Mouse (Mus musculus) megakaryocyte, embryonic 14.5 days (primary cell): ENCODE measurements around the gene Ptprf.

ENCODE experiments used
- FLI1 ChIP-seq: IDR thresholded peaks from 2 replicates; pipeline ENCODE4 v1.6.1; 2012; ENCODE audit warnings: low read length, inconsistent platforms, mixed read lengths
- GATA1 ChIP-seq: IDR thresholded peaks from 3 replicates; pipeline ENCODE4 v1.6.1; 2012; ENCODE audit warnings: mixed read lengths, low read length, inconsistent platforms, borderline replicate concordance

DNA sequence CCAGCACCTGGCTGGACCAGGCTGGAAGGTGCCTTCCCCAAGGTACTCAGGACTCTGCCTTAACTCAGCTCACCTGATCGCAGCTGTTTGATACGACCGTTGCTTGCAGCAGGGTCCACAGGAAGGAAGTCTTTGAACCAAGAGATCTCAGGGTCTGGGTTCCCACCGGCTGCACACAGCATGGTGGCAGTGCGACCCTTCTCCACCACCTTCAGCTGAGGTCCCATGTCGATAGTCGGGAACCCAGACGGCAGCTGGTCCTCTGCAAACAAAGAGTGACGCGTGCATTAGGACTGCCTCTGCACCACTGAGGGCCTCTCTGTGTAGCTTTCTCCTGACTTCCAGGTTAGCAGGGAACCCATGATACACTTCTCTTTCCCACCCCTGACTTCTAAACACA is 33.8 kb downstream of the Ptprf start:
- TF ChIP-seq GATA1 (no peak), FLI1 (no peak)
